Mouse (Mus musculus): ENCODE results near the gene Nrcam. TPM values are rescaled to one million over a fixed set of nuclear protein-coding genes. Genes with fewer than 3 reads are reported as not detected.

Gene Nrcam
- total RNA-seq, 2 experiments from 2014 or later, result 0.67 TPM; not detected in 1

DNA sequence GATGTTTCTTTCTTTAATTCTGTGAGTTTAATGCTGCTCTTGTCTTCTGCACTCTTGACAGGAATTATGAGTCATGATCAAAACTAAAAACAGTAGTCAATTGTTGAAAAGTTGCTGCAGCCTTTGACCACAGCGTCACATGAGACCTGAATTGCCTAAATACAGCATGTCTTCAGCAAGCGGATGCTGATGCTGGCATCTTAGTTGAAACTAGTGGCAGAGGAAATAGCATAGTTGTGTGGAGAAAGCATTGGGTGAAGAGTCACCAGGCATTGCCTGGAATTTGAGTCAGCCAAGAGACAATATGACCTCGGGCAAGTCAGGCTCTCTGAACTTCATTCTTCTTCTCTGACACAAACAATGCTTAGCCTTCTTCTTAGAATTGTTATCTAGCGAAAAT is 26.4 kb downstream of the Nrcam start:
- no peak for ATAC-seq (replicated peaks; ENCODE audit: poor library complexity, severe bottlenecking)

DNA sequence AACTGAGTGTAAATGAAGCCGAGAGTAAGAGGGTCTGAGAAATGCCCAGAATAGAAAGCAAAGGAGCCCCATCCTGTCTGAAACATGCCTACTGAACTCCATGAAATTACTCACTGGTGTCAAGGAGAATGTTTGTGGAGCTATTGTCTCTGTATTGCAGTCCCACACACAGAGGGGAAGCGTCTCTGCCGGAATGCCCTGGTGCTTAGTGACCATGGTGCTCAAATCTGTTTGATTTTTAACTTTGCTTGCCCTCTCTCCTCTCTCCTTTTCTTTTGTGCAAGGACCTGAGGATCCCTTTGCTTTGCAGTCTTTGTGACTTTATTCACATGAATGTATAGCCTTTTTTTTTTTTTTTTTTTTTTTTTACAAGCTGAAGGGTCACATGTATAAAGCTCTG is 28.8 kb downstream of the Nrcam start:
- ATAC-seq (replicated peaks; ENCODE audit: poor library complexity, severe bottlenecking), result no peak

DNA sequence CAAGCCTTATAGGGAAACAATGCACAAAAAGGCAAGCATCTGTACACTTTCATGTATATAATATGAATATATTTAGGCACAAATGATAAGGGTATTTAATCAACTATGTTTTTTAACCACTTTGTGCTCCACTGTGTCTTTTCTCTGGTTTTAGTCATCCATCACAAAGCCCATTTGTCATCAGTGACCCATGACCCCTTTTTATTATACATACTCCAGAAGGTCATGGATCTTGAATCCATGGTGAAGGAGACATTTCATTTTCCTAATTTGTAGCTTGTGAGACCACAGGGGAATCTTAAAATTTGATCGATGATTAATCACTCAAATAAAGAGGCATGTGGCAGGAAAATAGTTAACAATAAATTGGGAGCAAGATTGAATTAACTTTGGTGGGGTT is 29.2 kb downstream of the Nrcam start:
- ATAC-seq (replicated peaks; ENCODE audit: poor library complexity, severe bottlenecking), result no peak

DNA sequence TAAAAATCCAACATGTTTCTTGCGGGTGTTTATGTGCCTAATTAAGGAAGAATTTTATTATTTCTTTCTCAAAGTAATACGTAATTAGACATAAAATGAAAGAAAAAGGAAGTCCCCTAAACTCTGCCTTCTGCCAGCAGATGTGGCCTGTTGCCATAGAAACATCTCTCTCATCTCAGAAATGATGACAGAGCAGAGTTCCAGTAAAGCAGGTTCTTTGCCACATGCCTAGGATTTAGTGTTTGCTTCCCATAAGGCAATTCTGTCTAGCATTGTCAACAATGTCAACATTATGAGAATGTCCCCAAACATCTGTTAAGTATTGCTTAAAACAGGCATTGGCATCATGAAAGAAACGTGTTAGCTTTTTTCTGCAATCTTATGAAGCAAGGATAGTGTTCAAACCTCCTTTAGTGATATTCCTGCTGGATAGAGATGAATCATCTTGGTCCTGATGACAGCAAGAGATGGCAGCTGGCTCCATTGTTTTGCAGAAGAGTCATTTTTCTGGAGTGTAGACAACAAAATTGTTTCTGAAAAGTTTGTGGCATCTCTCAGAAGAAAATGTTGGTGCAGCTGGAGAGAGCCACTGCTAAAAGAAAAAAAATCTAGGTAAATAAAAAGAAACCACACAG is 42.5 kb downstream of the Nrcam start:
- ATAC-seq (replicated peaks; ENCODE audit: poor library complexity, severe bottlenecking), result no peak

DNA sequence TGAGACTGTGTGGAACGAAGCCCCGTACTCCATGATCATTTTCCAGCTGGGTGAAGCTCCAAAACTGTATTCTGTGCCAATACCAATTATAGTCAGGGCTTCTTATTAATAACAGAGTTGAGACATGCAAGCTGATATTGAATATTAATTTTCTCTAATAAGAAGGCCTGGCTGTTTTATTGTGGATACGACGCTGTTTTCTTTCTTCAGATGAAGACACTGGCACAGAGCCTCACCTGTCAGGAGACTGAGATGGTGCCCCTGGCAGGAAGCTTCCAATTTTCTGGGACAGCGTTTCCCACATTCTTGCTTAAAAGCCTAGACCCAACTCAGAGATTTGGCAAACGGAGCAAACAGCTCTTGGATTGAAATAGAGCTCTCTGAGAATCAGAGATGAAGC is 47.3 kb downstream of the Nrcam start:
- no peak for ATAC-seq (replicated peaks; ENCODE audit: poor library complexity, severe bottlenecking)

DNA sequence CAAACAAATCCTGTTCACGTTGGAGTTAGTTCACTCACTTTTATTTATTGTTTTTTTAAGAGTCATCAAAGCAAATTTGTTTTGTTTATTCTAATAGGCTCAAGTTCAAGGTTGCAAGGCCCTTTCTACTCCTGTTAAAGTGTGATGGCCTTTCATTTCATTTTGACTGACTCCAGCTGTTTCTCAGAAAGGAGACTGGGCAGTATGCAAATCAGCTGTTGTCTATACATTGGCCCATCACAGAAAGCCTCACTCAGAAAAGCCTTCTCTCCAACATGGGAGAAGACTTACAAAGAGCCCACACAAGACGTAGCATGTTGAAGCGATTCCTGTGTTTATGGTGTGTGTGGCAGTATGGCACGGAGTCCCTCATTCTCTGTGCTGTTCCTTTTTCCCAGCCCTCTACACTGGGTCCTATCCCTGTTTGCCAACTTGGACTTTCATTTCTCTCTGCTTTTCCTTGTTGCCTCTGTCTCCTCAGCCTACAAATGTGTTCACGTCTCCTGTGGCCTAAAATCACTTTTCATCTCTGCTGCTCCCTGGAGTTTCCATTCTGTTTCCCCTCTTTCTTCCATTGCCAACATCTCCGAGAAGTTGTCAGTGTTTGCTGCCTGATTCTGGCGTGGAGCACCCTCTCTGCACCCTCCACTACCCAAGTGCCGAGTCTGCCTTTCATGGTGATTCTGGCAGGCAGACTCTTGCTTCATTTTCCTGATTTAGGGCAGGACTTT is 49.9 kb downstream of the Nrcam start:
- ATAC-seq (replicated peaks; ENCODE audit: poor library complexity, severe bottlenecking), result no peak

DNA sequence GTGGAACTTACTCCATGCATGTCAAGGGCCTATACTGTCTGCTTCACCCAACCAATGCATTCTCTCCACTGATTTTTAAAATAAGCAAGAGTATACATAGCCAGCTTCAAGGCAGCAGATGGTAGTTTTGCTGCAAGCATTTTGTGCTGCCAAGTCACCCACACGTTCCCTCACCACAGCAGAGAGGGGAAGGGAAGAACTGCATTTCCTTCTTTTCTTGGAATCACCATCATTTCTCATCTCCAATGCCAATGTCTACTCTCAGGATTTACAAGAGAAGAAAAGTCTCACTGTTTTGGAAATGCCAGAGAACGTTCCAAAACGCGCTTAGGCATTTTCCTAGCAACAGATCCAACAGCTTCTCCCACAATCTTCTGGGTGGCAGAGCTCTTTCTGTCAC is 52.1 kb downstream of the Nrcam start:
- no peak for ATAC-seq (replicated peaks; ENCODE audit: poor library complexity, severe bottlenecking)

DNA sequence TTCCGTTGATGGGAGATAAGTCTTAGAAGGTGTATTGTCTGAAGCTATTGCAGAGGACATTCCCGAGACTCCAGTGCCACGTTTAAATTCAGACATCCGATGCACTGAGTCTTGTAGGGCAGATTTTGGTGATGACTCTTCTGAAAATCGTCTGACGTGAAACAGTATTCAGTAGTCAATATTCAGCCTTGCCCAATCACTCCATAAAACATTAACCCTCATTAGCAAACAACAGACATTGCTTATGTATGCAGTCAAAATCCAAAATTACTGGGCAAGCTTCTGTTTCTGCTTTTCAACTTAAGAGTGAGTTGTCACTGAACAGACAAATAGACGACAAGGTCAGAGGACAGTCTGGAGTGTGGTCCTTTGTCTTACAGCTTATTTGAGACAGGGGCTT is 57.7 kb downstream of the Nrcam start:
- no peak for ATAC-seq (replicated peaks; ENCODE audit: poor library complexity, severe bottlenecking)

DNA sequence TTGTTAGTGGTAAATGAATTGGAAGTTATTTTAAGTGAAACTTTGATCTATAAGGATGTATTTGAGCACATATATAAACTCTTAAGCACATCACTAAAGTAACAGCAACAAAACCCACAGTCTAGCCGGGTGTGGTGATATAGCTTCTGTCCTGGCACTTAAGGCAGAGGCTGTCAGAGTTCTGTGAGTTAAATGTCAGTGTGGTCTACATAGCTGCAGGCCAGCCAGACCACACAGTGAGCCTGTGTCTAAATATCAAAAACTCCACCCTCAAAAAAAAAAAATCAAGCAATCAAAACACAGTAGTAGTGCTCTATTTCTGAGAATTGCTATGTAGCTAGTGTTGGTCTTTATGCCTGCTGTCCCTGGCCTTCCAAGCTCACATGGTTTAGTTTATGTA is 59.5 kb downstream of the Nrcam start:
- ATAC-seq (replicated peaks; ENCODE audit: poor library complexity, severe bottlenecking), result no peak

DNA sequence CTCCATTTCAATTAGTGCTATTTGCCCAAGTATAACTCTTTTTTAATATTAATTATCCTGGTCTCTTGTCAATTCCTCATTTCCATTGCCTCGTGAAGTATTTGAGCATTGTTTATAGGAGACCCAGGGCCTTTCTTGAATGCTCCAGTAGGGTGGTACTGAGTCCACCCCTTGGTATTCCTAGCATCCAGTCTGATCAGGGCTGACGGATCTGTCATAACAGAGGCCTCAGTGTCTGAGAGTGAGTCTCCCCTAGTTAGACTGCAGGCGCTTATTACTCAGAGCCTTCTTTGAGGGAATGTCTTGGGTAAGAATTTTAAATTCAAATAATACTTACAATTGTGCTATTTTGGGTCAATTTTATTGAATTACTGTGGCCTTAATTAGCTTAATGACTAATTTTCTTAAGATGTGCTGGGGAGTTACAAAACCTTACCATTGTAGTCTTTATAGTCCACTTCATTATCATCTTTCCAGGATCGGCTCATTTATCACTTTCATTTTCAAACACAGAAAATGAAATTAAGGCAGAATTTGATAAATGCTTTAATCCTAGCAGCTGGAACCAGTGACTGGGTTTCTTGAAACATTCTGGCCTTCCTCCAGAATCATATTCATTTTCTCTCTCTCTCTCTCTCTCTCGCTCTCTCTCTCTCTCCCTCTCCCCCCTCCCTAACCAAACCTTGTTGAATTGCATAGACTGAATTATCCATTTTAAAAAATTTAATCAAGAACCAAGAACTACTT is 61.9 kb downstream of the Nrcam start:
- no peak for ATAC-seq (replicated peaks; ENCODE audit: poor library complexity, severe bottlenecking)

DNA sequence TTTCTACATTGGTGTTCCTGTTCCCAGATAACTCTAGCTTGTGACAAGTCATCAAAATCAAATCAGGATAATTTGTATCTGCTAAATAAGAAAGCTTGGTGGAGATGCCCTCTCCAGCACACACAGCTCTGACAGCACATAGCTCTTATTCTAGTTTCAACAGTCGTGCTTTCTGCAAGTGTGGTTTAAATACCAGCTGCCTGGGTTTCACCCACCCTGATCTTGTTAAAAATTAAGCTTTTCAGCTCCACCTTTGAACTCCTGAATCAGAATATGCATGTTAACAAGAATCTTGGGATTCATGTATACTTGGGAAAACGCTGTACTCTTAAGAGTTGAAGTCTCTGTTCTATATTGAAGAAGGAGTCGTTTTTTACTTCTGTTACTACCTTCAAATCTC is 66.2 kb downstream of the Nrcam start:
- no peak for ATAC-seq (replicated peaks; ENCODE audit: poor library complexity, severe bottlenecking)

DNA sequence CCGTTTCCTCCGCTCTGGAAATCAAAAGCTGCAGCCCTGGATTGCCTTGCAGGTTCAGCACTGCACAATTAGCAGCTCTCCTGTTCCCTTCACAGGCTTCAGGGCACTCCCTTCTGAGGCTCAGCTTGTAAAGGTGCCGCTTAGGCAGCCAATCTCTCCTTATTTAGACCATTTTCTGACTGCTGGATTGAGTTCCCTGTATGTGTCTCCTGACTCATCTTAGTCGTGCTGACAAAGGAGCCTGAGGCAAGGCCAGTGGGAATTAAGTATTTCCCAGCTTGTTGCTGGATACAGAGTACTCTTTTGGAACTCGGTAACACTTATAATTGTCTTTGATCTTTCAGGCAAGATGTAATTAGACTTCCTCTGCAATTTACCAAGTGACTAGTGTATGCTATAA is 69.1 kb downstream of the Nrcam start:
- no peak for ATAC-seq (replicated peaks; ENCODE audit: poor library complexity, severe bottlenecking)

DNA sequence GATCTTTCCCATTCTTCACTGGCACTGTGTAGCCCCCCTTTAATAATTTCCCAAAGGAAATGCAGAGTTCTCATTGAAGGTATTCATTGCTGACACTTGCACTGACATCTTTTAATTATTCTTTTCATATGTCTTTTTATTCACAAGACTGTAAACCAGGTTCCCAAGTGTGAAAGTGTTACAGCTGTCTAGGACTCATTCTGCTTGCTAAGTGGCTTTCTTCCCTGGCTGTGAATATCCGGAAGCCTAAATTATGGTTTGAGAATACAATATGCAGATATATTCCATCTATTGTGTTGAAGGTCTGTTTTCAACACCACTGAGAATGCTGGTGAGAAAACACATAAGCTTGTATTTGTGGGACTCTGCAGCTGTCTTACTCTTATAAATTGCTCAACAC is 73.4 kb downstream of the Nrcam start:
- ATAC-seq (replicated peaks; ENCODE audit: poor library complexity, severe bottlenecking), result no peak

DNA sequence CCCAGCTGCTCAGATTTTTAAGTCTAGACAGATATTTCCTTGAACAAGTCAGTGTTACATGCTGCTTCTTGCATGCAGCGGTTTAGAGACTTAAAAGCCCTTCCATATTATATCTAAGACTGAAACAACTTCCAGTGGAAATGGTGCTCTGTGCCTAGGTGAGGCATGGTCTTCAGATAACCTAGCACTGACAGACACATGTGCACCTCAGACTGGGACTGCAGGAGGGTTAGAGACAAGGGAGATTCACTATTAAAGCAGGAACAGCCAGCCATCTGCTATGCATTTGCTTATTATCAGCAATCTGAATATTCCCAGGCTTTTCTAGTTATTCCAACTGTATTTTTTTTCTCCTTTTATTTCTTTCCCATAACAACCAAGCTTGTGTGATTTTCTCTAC is 74.6 kb downstream of the Nrcam start:
- ATAC-seq (replicated peaks; ENCODE audit: poor library complexity, severe bottlenecking), result no peak

DNA sequence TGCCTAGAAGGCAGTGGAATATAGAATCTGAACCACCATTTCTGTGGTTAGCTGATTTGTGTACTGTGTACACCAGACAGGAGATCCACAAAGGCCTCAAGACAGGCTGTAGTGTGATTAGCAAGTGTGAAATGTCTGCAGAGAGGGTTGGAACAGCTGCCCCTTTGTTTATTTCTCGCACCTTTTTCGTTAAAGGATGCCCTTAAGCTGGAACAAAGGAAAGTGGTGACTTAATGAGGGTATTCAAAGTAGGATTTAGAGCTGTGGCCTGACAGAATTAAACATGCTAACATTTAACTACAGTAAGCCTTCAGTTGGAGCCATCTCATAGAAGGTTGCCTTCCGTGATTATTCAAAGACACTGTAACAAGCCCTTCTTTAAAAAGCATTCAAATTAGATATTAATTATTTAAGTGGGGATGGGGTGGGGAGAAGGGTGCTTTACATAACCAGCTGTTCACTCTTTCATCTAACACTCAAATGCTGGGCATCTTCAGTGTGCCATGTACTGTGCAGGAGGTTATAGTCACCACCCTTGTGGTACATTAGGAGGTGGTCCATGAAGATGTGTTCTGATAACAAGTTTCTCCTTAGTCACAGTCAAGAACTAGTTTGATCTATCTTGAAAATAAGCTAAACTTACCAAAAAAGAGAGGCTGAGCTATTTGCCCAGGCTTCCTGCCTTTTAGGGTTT is 75.2 kb downstream of the Nrcam start:
- no peak for ATAC-seq (replicated peaks; ENCODE audit: poor library complexity, severe bottlenecking)

DNA sequence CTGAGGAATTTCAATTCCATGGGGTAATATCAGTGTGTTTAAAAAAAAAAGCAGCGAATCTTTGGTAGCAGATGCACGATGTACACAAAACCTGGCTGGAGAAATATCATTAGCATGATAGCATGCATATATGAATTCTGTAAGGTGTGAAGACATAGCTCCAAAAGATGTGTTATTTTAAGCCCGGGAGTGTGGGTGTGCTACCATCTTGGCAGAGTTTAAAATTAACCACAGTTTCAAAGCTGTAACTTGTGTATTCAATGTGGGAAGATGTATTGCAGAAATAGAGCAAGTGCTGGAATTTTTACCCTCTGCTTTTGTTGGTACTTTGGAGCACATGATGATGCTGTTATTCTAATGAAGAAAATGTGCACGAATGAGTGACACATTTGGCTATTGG is 81.1 kb downstream of the Nrcam start:
- no peak for ATAC-seq (replicated peaks; ENCODE audit: poor library complexity, severe bottlenecking)

DNA sequence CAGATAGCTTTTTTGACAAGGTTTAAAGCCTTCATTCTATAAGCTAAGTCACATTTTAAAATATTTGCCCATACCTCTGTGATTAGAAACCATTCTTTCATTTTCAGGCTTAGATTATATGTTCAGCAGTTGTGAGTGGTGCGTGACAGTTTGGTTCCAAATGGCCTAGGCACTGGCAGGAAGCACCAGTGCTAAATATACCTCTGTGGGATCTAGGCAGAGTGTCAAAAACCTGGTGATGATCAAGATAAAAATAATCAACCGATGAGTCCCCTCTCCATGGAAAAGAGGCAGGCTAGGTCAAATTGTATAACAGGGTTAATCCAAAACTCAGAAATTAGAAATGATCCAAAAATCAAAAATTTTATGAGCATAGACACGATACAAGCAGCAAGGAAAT is 82.3 kb downstream of the Nrcam start:
- ATAC-seq (replicated peaks; ENCODE audit: poor library complexity, severe bottlenecking), result no peak

DNA sequence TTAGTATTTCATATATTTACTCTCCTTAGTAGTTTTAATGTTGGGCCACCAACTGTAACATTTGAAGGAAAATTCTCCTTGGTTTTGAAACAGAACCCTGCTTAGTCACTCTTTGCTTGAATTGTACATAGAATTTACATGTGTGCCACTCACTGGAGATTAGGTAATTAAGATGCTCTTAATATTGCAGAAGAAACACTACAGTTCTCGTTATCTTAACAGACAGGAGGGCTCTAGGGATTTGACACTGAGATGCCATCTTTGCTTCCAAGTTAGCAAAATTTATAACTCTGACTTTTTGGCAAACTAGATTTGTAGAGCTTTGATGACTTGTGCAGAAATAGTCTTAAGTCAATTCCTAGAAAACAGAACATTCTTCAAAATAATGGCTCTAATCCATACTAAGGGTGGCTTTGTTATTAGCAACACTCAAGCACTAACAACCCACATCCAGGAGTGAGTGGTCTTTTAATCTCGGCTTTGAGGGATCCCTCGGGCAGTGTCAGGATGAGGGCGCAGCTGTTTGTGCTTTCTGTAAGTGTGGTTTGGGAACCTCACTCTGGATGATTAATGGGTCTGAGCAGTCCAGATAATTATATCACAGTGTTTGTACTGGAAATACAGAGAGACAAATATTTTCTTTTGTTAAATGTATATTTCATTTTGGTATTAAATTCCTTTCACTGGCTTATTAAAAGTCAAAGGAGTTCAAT is 93.6 kb downstream of the Nrcam start:
- ATAC-seq (replicated peaks; ENCODE audit: poor library complexity, severe bottlenecking), result no peak

DNA sequence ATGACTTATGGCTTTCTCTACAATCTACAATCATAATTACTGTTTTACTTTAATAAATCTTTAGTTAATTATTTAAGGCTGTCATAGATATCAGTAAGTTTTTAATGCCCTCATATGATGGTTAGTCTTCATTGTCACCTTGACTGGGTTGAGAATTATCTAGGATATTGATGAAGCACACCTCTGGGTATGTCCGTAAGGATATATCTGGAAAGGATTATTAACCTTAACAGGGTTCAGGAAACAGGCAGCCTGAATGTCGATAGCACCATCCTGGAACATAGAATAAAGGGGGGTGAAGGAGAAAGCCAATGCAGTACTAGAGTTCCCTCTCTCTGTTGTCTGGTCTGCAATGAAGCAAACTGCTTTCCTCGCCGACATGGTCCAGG is 94.2 kb downstream of the Nrcam start:
- ATAC-seq (replicated peaks; ENCODE audit: poor library complexity, severe bottlenecking), result no peak

DNA sequence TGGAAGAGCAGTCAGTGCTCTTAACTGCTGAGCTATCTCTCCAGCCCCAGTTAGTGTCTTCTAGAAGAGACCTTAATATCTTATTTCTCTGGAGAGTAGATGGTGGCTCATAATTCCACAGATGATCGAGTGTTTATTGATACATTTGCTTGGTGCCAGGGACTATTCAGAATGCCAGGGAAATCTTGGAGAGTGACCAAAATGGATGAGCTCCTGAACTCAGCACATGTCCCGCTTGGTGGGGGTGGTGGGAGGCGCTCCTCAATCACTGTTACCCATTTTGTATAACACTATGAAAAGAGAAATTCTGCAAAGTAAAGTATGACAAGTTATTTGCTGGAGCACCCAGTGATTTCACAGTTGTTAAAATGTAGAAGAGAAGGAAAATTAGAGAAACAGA is 95.3 kb downstream of the Nrcam start:
- no peak for ATAC-seq (replicated peaks; ENCODE audit: poor library complexity, severe bottlenecking)

DNA sequence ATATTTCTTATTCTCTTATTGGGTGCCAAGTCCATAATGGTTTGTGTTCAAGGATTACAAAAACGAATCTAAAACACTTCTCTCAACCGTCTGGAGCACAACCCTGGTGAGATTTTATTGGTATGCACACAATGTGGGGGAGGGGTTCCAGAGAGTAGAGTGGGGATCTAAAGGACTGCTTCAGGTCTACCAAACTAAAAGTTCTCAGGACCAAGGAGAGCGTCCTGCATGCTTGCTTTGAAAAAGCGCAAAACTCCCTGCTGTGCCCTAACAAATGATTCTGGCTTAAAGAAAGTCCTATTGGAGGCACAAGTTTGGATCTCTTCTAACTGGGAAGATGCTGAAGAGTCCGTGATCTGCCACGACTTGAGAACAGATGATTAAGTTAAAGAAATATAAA is 96.4 kb downstream of the Nrcam start:
- no peak for ATAC-seq (replicated peaks; ENCODE audit: poor library complexity, severe bottlenecking)
